Mouse (Mus musculus) bone marrow, adult 2 months (tissue): Measurements from ENCODE around the gene Col23a1.

Source experiments
- CTCF ChIP-seq: fragments of 200-500 bp; IDR thresholded peaks from 2 replicates; pipeline ENCODE4 v1.5.1; 2011; ENCODE audit warnings: low read length, control low read depth; ENCODE audit not compliant: control insufficient read depth, insufficient read depth
- POLR2A ChIP-seq: fragments of 200-500 bp; IDR thresholded peaks from 2 replicates; pipeline ENCODE4 v1.6.1; 2011; ENCODE audit warnings: low read depth, mild to moderate bottlenecking, control low read depth, low read length, borderline replicate concordance; ENCODE audit not compliant: control insufficient read depth

DNA sequence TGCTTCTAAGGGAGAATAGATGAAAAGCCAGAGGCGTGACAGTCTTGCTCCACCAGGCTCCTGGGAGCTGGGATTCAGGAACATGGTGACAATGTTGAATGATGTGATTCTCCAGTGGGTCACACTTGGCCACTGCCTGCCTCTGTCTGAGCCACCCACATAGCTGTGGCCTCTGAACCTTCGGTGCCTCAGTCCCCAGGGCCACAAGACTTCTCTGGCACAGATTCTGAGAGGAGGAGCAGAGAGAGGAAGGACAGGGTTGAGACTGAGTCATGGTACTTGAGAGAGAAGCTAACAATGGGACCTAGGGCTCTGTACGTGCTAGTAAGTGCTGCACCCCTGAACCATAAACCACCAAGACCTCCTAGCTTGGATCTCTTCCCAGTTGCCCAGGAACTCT lies 141.6 kb downstream of the Col23a1 start:
- no peak for TF ChIP-seq CTCF
- TF ChIP-seq POLR2A = no peak
